Mouse (Mus musculus) thymus, adult 2 months (tissue): ENCODE results near the gene Arl8b.

Experiments used
- CTCF ChIP-seq: fragments of 200-500 bp; IDR thresholded peaks from 2 replicates; pipeline ENCODE4 v1.5.1; 2012; ENCODE audit warnings: mild to moderate bottlenecking, control low read depth, low read length, moderate library complexity, borderline replicate concordance; ENCODE audit not compliant: control insufficient read depth, poor library complexity, insufficient read depth; ENCODE audit errors: extremely low read depth
- POLR2A ChIP-seq: fragments of 200-500 bp; IDR thresholded peaks from 2 replicates; pipeline ENCODE4 v1.6.1; 2012; ENCODE audit warnings: mild to moderate bottlenecking, low read length, control low read depth, moderate library complexity; ENCODE audit not compliant: control insufficient read depth, poor library complexity, insufficient read depth; ENCODE audit errors: extremely low read depth

GRCm38 (mm10) chr6:108777560-108778287, 5.2 kb upstream of the Arl8b start:
- TF ChIP-seq POLR2A (no peak), CTCF (no peak)
